Mouse (Mus musculus) C2C12 (cell line): ENCODE data around the gene Abcc9. TPM values are rescaled to one million over a fixed set of nuclear protein-coding genes. Genes with fewer than 3 reads are reported as not detected.

Experiments
- H3K27me3 ChIP-seq: one replicate; pipeline ENCODE4 v1.6.1; 2011; ENCODE audit not compliant: control insufficient read depth, insufficient read depth, insufficient read length
- H3K36me3 ChIP-seq: one replicate; pipeline ENCODE4 v1.6.1; 2011; ENCODE audit not compliant: control insufficient read depth, insufficient read depth
- H3K4me3 ChIP-seq: one replicate; pipeline ENCODE4 v1.5.1; 2011; ENCODE audit warnings: mild to moderate bottlenecking, control low read depth; ENCODE audit not compliant: poor library complexity, insufficient read depth, severe bottlenecking
- H3K79me2 ChIP-seq: one replicate; pipeline ENCODE4 v1.6.1; 2011; ENCODE audit not compliant: control insufficient read depth, insufficient read depth
- H3K79me3 ChIP-seq: one replicate; pipeline ENCODE4 v1.6.1; 2011; ENCODE audit warnings: low read depth, control low read depth
- H3ac ChIP-seq: one replicate; pipeline ENCODE3; 2011; ENCODE audit warnings: low read depth; ENCODE audit not compliant: control insufficient read depth, insufficient read length
- CEBPB ChIP-seq: IDR thresholded peaks from one replicate; pipeline ENCODE4 v1.6.1; 2011; ENCODE audit warnings: low read depth, mild to moderate bottlenecking, control low read depth, moderate library complexity
- CTCF ChIP-seq: IDR thresholded peaks from one replicate; pipeline ENCODE4 v1.5.1; 2011; ENCODE audit not compliant: control insufficient read depth, insufficient read depth, insufficient read length
- FOSL1 ChIP-seq: IDR thresholded peaks from one replicate; pipeline ENCODE4 v1.8.0; 2011; ENCODE audit warnings: mild to moderate bottlenecking, low read length; ENCODE audit not compliant: poor library complexity, insufficient read depth, severe bottlenecking
- MAX ChIP-seq: IDR thresholded peaks from one replicate; pipeline ENCODE4 v1.6.1; 2011; ENCODE audit warnings: mild to moderate bottlenecking, control low read depth
- MYOD1 ChIP-seq: IDR thresholded peaks from one replicate; pipeline ENCODE4 v1.6.1; 2011; ENCODE audit warnings: low read depth; ENCODE audit not compliant: control insufficient read depth, insufficient read length
- MYOG ChIP-seq: IDR thresholded peaks from one replicate; pipeline ENCODE4 v1.6.1; 2011; ENCODE audit not compliant: control insufficient read depth, insufficient read length; ENCODE audit errors: extremely low read depth
- USF1 ChIP-seq: IDR thresholded peaks from one replicate; pipeline ENCODE4 v1.6.1; 2011; ENCODE audit warnings: low read depth, mild to moderate bottlenecking, control low read depth, moderate library complexity
- polyA plus RNA-seq: library from polyadenylated mRNA; unstranded; fragments of >200 nt; fragmentation: generic; extraction: Trizol; gene quantifications from one replicate; pipeline ENCODE4 v1.2.1, GENCODE M21; 2012; ENCODE audit warnings: missing spikeins

The Abcc9 gene
- polyA plus RNA-seq, 1 experiment = under 0.01 TPM

DNA sequence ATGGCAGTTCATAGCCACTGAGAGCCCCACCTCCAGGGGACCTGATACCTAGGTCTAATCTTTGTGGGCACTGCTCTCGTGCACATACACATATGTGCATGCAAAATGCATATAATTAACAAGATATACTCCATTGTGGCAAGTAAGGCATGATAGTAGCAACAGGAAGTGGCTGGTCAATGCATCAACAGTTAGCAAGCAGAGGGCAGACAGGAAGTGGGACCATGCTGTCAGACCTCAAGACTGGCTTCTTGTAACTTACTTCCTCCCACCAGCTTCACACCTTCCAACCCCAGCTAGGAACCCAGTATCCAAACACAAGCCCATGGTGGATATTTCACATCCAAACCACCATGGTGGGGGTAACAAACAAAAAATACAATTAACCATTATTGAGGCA is 141.0 kb downstream of the Abcc9 start:
- Histone ChIP-seq H3K27me3 (no peaks in the 10 kb centered on the region), H3K36me3 (no peaks in the 10 kb centered on the region), H3K4me3 (no peak overlapping the region), H3ac (no peak overlapping the region), H3K79me3 (no peaks in the 10 kb centered on the region), H3K79me2 (no peaks in the 10 kb centered on the region)
- TF ChIP-seq MYOD1 (no peak), CTCF (no peak), FOSL1 (no peak), CEBPB (no peak), USF1 (no peak), MYOG (no peak), MAX (no peak)

DNA sequence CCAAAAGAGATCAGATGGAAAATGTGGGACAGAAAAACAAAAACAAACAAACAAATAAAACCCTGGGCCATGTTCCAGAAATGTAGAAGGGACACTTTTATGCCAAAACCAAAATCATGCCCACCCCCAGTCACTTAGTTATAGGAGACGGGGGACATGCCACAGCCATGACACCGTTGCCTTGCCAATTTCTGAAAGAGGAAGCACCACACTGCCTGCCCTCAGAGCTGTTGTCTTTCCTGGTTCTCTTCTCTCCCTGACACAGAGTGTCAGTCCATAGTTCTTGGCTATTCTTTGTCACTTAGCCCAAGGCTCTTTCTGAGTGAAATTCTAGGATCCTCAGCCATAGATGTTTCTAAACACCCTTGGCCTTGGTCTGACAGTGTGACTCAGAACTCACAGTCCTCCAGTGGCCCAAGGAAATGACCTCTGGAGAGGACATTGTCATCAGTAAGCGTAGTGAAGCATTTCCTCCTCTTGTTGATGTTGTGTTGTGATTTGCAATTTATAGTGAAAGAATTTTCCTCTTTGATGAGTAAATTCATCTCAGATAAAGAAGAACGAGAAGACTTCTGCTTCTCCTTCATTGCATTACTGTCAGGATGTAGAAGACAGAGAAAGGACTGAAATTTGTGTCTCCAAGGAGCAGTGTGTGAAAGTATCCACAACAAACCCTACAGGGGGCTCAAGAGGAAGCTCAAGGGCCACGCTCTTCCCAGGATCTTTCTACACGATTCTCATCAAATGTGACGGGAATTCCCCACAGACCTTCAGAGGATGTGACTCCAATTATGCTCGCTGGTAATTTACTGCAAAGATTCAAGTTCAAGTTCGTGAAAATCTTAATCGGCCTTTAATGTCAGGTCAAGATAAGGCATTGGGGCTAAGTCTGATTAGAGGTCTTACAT is 143.1 kb downstream of the Abcc9 start:
- Histone ChIP-seq H3K36me3 (no peaks in the 10 kb centered on the region), H3K27me3 (no peaks in the 10 kb centered on the region), H3K79me3 (no peaks in the 10 kb centered on the region), H3K79me2 (no peaks in the 10 kb centered on the region), H3K4me3 (no peak overlapping the region), H3ac (no peak overlapping the region)
- no peak for TF ChIP-seq CTCF
- TF ChIP-seq MAX = no peak
- no peak for TF ChIP-seq CEBPB
- no peak for TF ChIP-seq MYOD1
- no peak for TF ChIP-seq MYOG
- TF ChIP-seq FOSL1 = no peak
- TF ChIP-seq USF1 = no peak

DNA sequence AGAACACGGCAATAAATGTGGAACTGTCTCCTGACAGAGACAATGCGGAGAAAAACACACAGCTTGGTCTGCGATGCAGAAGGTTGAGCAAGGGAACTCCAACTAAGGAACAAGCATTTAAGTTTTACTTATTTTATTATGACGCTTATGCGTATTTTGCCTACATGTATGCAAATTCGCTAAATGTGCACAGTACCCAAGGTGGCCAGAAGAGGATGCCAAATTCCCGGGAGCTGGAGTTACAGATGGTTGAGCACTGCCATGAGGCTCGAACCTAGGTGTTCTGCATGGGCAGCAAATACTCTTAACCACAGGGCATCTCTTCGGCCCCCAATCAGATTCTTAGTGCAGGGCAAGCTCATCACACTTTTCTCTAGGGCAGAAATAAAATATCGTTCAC is 144.0 kb downstream of the Abcc9 start:
- H3K27me3 ChIP-seq = no peaks in the 10 kb centered on the region
- H3K79me3 ChIP-seq = no peaks in the 10 kb centered on the region
- H3ac ChIP-seq = no peak overlapping the region
- no peak overlapping the region for H3K4me3 ChIP-seq
- no peak for TF ChIP-seq FOSL1
- no peak for TF ChIP-seq MAX
- TF ChIP-seq MYOG = no peak
- no peak for TF ChIP-seq CTCF
- no peak for TF ChIP-seq USF1
- TF ChIP-seq MYOD1 = no peak
- no peak for TF ChIP-seq CEBPB
- H3K36me3 ChIP-seq = no peaks in the 10 kb centered on the region
- no peaks in the 10 kb centered on the region for H3K79me2 ChIP-seq

DNA sequence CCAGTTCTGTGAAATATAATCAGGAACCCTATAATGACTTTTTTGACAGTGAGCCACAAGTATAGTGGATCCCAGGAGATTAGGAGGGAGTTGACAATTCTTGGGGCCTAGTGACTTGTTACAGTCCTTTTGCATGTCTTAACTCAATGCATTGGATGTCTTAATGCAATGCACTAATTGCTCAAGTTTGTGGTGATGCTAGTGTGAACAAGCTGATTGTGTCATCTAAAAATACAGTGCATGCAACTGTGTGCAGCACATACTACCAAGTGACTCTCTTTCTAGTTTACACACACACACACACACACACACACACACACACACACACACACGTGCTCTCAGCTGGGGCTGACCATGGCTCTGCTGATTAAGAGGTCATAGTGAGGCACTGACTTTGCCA is 146.1 kb downstream of the Abcc9 start:
- no peak overlapping the region for H3K4me3 ChIP-seq
- no peak for TF ChIP-seq MAX
- no peak for TF ChIP-seq CTCF
- no peak for TF ChIP-seq USF1
- no peak for TF ChIP-seq MYOG
- TF ChIP-seq CEBPB = no peak
- TF ChIP-seq MYOD1 = no peak
- TF ChIP-seq FOSL1 = no peak
- no peaks in the 10 kb centered on the region for H3K27me3 ChIP-seq
- no peaks in the 10 kb centered on the region for H3K79me2 ChIP-seq
- H3K36me3 ChIP-seq = no peaks in the 10 kb centered on the region
- H3K79me3 ChIP-seq = no peaks in the 10 kb centered on the region
- H3ac ChIP-seq = no peak overlapping the region

DNA sequence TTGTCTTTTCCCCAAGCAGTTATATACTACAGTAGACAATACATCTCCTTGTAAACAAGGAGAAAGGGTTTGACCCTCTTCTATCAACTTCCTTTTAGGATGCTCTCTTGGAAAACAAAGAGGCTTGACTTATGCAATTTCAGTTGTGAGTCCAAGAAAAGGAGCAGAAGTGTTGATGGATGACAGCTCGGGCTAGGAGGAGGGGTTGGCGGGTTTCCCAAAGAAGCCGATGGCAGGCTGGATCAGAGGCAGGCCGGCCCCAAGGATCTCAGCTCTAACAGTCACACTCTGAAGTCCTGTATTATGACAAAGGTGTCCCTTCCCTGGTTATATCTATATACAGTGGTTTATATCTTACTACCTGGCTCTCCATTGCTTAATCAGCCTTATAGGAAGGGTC is 150.6 kb downstream of the Abcc9 start:
- H3ac ChIP-seq = no peak overlapping the region
- TF ChIP-seq MAX = no peak
- TF ChIP-seq CTCF = no peak
- no peak for TF ChIP-seq MYOD1
- no peak for TF ChIP-seq USF1
- TF ChIP-seq CEBPB = no peak
- TF ChIP-seq FOSL1 = no peak
- no peak for TF ChIP-seq MYOG
- no peaks in the 10 kb centered on the region for H3K27me3 ChIP-seq
- H3K4me3 ChIP-seq = no peak overlapping the region
- H3K36me3 ChIP-seq = no peaks in the 10 kb centered on the region
- no peaks in the 10 kb centered on the region for H3K79me2 ChIP-seq
- no peaks in the 10 kb centered on the region for H3K79me3 ChIP-seq
